Comparison of ENCODE assay signal across 8 mouse cellular contexts in genomic region chr9:94537051-94537917, GRCm38 (mm10). TPM values are rescaled to one million over a fixed set of nuclear protein-coding genes. Genes with fewer than 3 reads are reported as not detected.
A peak's percentile ranks its signal among the peaks of the same experiment; 100 is the strongest.
DNase-seq lines count a peak whose midpoint lies in the region; ATAC-seq and TF ChIP-seq lines count a peak whose summit lies in the region.

No protein-coding gene starts in this region.

- H3K4me1 ChIP-seq in E14TG2a.4 (replicated peaks; ENCODE audit: low read depth, low read length): peaks cover 49% of the 10 kb centered on the region
- H3K4me1 ChIP-seq in forebrain, embryonic 14.5 days (ENCODE audit: control insufficient read depth, insufficient read depth, low read length): peaks cover 28% of the 10 kb centered on the region; the same call in 1 of the 2 replicates
- H3K4me1 ChIP-seq in lung, embryonic 14.5 days (ENCODE audit: insufficient read depth): 0 out of 2 replicates have a peak, but pooled peaks cover 5% of the 10 kb centered on the region

- no peaks in the 10 kb centered on the region for H3K9me3 ChIP-seq in E14TG2a.4 (ENCODE audit: low read length)
- H3K9me3 ChIP-seq in forebrain, embryonic 14.5 days (replicated peaks; ENCODE audit: control insufficient read depth, low read length): no peaks in the 10 kb centered on the region
- H3K9me3 ChIP-seq in lung, embryonic 14.5 days (ENCODE audit: low read depth, low read length): no peaks in the 10 kb centered on the region

- H3K9ac ChIP-seq in forebrain, embryonic 14.5 days (ENCODE audit: low read length): peak overlapping the region; percentile 79
- peak overlapping the region; percentile 82 for H3K9ac ChIP-seq in lung, embryonic 14.5 days

- no peaks in the 10 kb centered on the region for H3K36me3 ChIP-seq in E14TG2a.4 (ENCODE audit: insufficient read depth, low read length)
- H3K36me3 ChIP-seq in forebrain, embryonic 14.5 days (ENCODE audit: control insufficient read depth, insufficient read depth, low read length): no peaks in the 10 kb centered on the region
- H3K36me3 ChIP-seq in lung, embryonic 14.5 days (ENCODE audit: insufficient read depth): no peaks in the 10 kb centered on the region

- peak overlapping the region; percentile 95 for H3K27ac ChIP-seq in forebrain, embryonic 14.5 days (ENCODE audit: low read depth, low read length)
- H3K27ac ChIP-seq in layer of hippocampus, adult 2 months: peak overlapping the region; percentile 96
- H3K27ac ChIP-seq in lung, embryonic 14.5 days (ENCODE audit: low read depth): peak overlapping the region; percentile 98

- intact Hi-C loops in heart, postnatal 14 days (cut with DNase I): loop anchor here (2.0 to 10.0 kb wide), 2 partner anchors 78 to 252 kb away; no protein-coding TSS in a partner anchor

- no peaks in the 10 kb centered on the region for H3K27me3 ChIP-seq in E14TG2a.4 (ENCODE audit: insufficient read depth, low read length)
- H3K27me3 ChIP-seq in forebrain, embryonic 14.5 days (replicated peaks; ENCODE audit: control insufficient read depth, insufficient read depth, low read length): no peaks in the 10 kb centered on the region
- H3K27me3 ChIP-seq in lung, embryonic 14.5 days (ENCODE audit: insufficient read depth, low read length): no peaks in the 10 kb centered on the region

- under 1% methylated on average over 103 of the region's 103 CpGs for WGBS in forebrain, embryonic 14.5 days
- under 1% methylated on average over 99 of the region's 103 CpGs for WGBS in lung, embryonic 14.5 days

- TF ChIP-seq CTCF in E14TG2a.4 (conservative IDR thresholded peaks at IDR 0.05; ENCODE audit: low read length): no peak
- peak; percentile 68 for TF ChIP-seq CTCF in layer of hippocampus, adult 2 months (conservative IDR thresholded peaks at IDR 0.05)
- TF ChIP-seq CTCF in lung, embryonic 14.5 days (IDR thresholded peaks at IDR 0.05; ENCODE audit: low read depth): peak; percentile 58

- H3K4me2 ChIP-seq in forebrain, embryonic 14.5 days (ENCODE audit: low read length): peak overlapping the region; percentile 87
- peak overlapping the region; percentile 86 for H3K4me2 ChIP-seq in lung, embryonic 14.5 days

- ATAC-seq in forebrain, embryonic 14.5 days: peak; percentile 66
- ATAC-seq in lung, embryonic 14.5 days (ENCODE audit: insufficient read depth): peak; percentile 64
- peak; percentile 18; the same call in 1 of the 2 replicates for ATAC-seq in neutrophil, adult 5-6 weeks (ENCODE audit: extremely low read depth, insufficient number of reproducible peaks, low FRiP score, poor library complexity, severe bottlenecking)

- DNase-seq in cerebellum, adult 11 months: peak; percentile 75
- DNase-seq in forebrain, embryonic 14.5 days (ENCODE audit: low spot score): peak; percentile 81
- DNase-seq in heart, postnatal 14 days: peak; percentile 72 to 76
- peak; percentile 51 to 60 for DNase-seq in layer of hippocampus, adult 2 months (ENCODE audit: low spot score in 2 of 2)
- peak; percentile 82 for DNase-seq in lung, embryonic 14.5 days
- peak; percentile 73 to 76 for DNase-seq in thymus, adult 18-20 months

- H3K4me3 ChIP-seq in E14TG2a.4 (replicated peaks; ENCODE audit: low read length): peak overlapping the region; percentile 87
- H3K4me3 ChIP-seq in forebrain, embryonic 14.5 days (ENCODE audit: low read depth, low read length): peak overlapping the region; percentile 73
- H3K4me3 ChIP-seq in layer of hippocampus, adult 2 months: peak overlapping the region; percentile 82
- peak overlapping the region; percentile 77 for H3K4me3 ChIP-seq in lung, embryonic 14.5 days (ENCODE audit: low read depth, low read length)

RNA-seq across cellular contexts. Expression of gene 1190002N15Rik, which starts 0.6 kb away (rescaled TPM):
- polyA plus RNA-seq in forebrain, embryonic 14.5 days (2014; fragmentation: Nextera tagmentation; extraction: Ambion mirVana): 6.6 and 7.0 TPM in 2 replicates
- total RNA-seq in heart, postnatal 14 days (2021): 10 to 100 TPM; 27.3 to 27.5 TPM
- 10 to 100 TPM; 18.2 to 18.8 TPM for total RNA-seq in layer of hippocampus, adult 2 months (2021)
- 35.5 and 37.6 TPM in 2 replicates for polyA plus RNA-seq in lung, embryonic 14.5 days (2014; fragmentation: Nextera tagmentation; extraction: Ambion mirVana)
- total RNA-seq in neutrophil, adult 5-6 weeks (2017): 9.1 and 9.5 TPM in 2 replicates

Comparison
In these comparisons a context has a peak if more than half of its experiments do, and no peak if none do; other contexts are left out.
1. Peak in every context shown above with its lines: DNase-seq, ATAC-seq, H3K4me3 ChIP-seq and H3K27ac ChIP-seq.